Mouse (Mus musculus) kidney, embryonic 16.5 days (tissue): Measurements from ENCODE around the gene Ephb1. TPM values are rescaled to one million over a fixed set of nuclear protein-coding genes. Genes with fewer than 3 reads are reported as not detected.

Source experiments
- ATAC-seq: fragments of 200-750 bp; cut with Nextera tagmentation; 2 replicates; pipeline ENCODE4 v1.8.0; 2017; ENCODE audit warnings: moderate TSS enrichment; ENCODE audit not compliant: low FRiP score, low TSS enrichment
- H3K27ac ChIP-seq: fragments of 300-500 bp; sonication (generic); 2 replicates; pipeline ENCODE4 v1.5.1; 2014; ENCODE audit warnings: low read length
- H3K27me3 ChIP-seq: fragments of 300-500 bp; sonication (generic); 2 replicates; pipeline ENCODE4 v1.6.1; 2014; ENCODE audit warnings: low read length, control low read depth, mixed read lengths; ENCODE audit not compliant: insufficient read depth
- H3K36me3 ChIP-seq: fragments of 300-500 bp; sonication (generic); 2 replicates; pipeline ENCODE4 v1.6.1; 2014; ENCODE audit warnings: low read length, control low read depth, mixed read lengths; ENCODE audit not compliant: insufficient read depth
- H3K4me1 ChIP-seq: fragments of 300-500 bp; sonication (generic); 2 replicates; pipeline ENCODE4 v1.6.1; 2014; ENCODE audit warnings: low read length, control low read depth, mixed read lengths; ENCODE audit not compliant: insufficient read depth
- H3K4me2 ChIP-seq: fragments of 300-500 bp; sonication (generic); replicated peaks from 2 replicates; pipeline ENCODE4 v1.6.1; 2014; ENCODE audit warnings: low read depth, low read length
- H3K4me3 ChIP-seq: fragments of 300-500 bp; sonication (generic); 2 replicates; pipeline ENCODE4 v1.5.1; 2014; ENCODE audit warnings: mild to moderate bottlenecking, low read length
- H3K9ac ChIP-seq: fragments of 300-500 bp; sonication (generic); replicated peaks from 2 replicates; pipeline ENCODE4 v1.6.1; 2014; ENCODE audit warnings: low read length
- H3K9me3 ChIP-seq: fragments of 300-500 bp; sonication (generic); 2 replicates; pipeline ENCODE4 v1.6.1; 2016; ENCODE audit warnings: low read length, control low read depth
- WGBS: fragments of 180-500 bp; shearing (Covaris S2); extraction: QIAGEN DNeasy Blood & Tissue Kit; methylation state at CpG from one replicate; pipeline ENCODE4 v1.1.7; 2014; 5-methylcytosine and 5-hydroxymethylcytosine counted together
- polyA plus RNA-seq: library from polyadenylated mRNA; unstranded; fragments of >200 nt; fragmentation: Nextera tagmentation; extraction: Ambion mirVana; gene quantifications from 2 replicates; pipeline ENCODE4 v1.2.1, GENCODE M21; 2015

Ephb1 gene
- polyA plus RNA-seq, 1 experiment from 2014 or later = 4.1 TPM

GRCm38 (mm10) chr9:102073404-102073803 is 281.1 kb downstream of the Ephb1 start:
- no peaks in the 10 kb centered on the region; the same call in 1 of the 2 replicates for H3K27me3 ChIP-seq
- H3K4me2 ChIP-seq = no peak overlapping the region
- H3K27ac ChIP-seq = no peak overlapping the region
- 80% methylated on average over 5 of the region's 5 CpGs for WGBS
- H3K9me3 ChIP-seq = no peaks in the 10 kb centered on the region
- H3K4me3 ChIP-seq = no peak overlapping the region
- no peaks in the 10 kb centered on the region; the same call in 1 of the 2 replicates for H3K4me1 ChIP-seq
- no peaks in the 10 kb centered on the region for H3K36me3 ChIP-seq
- no peak overlapping the region for H3K9ac ChIP-seq
- no peak for ATAC-seq

GRCm38 (mm10) chr9:102069151-102069882 is 285.2 kb downstream of the Ephb1 start:
- H3K36me3 ChIP-seq = no peaks in the 10 kb centered on the region
- no peak overlapping the region for H3K4me2 ChIP-seq
- no peak for ATAC-seq
- no peak overlapping the region for H3K9ac ChIP-seq
- no peak overlapping the region for H3K27ac ChIP-seq
- H3K4me1 ChIP-seq = no peaks in the 10 kb centered on the region
- 62% methylated on average over 3 of the region's 3 CpGs for WGBS
- H3K27me3 ChIP-seq = no peaks in the 10 kb centered on the region; the same call in 1 of the 2 replicates
- no peak overlapping the region for H3K4me3 ChIP-seq
- no peaks in the 10 kb centered on the region for H3K9me3 ChIP-seq

GRCm38 (mm10) chr9:102066601-102067000 is 287.9 kb downstream of the Ephb1 start:
- Histone ChIP-seq H3K4me3 (no peak overlapping the region), H3K36me3 (no peaks in the 10 kb centered on the region), H3K4me2 (no peak overlapping the region), H3K27ac (no peak overlapping the region), H3K27me3 (no peaks in the 10 kb centered on the region), H3K9ac (no peak overlapping the region), H3K4me1 (no peaks in the 10 kb centered on the region), H3K9me3 (no peaks in the 10 kb centered on the region)
- WGBS = 67% methylated on average over 10 of the region's 10 CpGs
- ATAC-seq = no peak

- no peak for ATAC-seq
- H3K9me3 ChIP-seq = no peaks in the 10 kb centered on the region
- no peaks in the 10 kb centered on the region for H3K4me1 ChIP-seq
- 32% methylated on average over 2 of the region's 2 CpGs for WGBS
- no peak overlapping the region for H3K4me2 ChIP-seq
- H3K27me3 ChIP-seq = no peaks in the 10 kb centered on the region
- no peaks in the 10 kb centered on the region for H3K36me3 ChIP-seq
- H3K4me3 ChIP-seq = no peak overlapping the region
- H3K9ac ChIP-seq = no peak overlapping the region
- no peak overlapping the region for H3K27ac ChIP-seq
Observed at GRCm38 (mm10) chr9:102045886-102046285, 308.6 kb downstream of the Ephb1 start.

DNA sequence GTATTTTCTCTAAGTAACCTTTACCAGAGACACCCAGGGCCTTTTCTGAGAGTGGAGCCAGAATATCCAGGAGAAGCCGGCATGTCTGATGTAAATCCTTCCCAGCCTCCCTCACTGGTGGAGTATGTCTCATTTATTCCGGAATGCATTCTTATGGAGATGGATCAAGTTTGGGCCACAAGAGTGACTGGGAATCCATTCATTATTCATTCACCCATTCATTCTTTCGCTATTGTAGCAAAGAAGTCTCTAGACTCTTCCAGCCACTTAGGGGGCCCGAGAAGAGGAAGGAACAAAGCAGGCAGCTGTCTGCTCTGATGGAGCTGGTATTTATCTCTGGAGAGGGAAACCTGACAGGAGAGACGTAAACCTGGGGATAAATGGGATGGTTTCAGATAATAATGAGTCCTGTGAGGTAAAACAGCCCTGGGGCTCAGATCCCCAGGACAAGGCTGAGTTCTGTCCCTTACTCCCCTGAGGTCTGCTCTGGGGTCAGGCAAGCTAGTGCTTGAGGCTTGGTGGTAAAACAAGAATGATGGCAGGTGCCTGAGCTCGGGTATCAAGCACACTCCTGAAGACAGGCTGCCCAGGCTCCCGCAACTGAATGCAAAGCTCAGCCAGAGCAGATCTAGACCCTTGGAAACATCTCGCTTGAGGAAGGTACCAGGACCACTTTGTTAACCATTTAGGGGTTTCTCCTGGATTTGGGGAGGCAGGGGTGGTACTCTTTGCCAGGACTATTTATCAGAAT is 309.2 kb downstream of the Ephb1 start:
- ATAC-seq = no peak
- H3K4me2 ChIP-seq = no peak overlapping the region
- no peaks in the 10 kb centered on the region for H3K9me3 ChIP-seq
- WGBS = 43% methylated on average over 8 of the region's 8 CpGs
- H3K4me1 ChIP-seq = no peaks in the 10 kb centered on the region
- no peak overlapping the region for H3K9ac ChIP-seq
- H3K4me3 ChIP-seq = no peak overlapping the region
- H3K27ac ChIP-seq = no peak overlapping the region
- no peaks in the 10 kb centered on the region for H3K36me3 ChIP-seq
- no peaks in the 10 kb centered on the region for H3K27me3 ChIP-seq

DNA sequence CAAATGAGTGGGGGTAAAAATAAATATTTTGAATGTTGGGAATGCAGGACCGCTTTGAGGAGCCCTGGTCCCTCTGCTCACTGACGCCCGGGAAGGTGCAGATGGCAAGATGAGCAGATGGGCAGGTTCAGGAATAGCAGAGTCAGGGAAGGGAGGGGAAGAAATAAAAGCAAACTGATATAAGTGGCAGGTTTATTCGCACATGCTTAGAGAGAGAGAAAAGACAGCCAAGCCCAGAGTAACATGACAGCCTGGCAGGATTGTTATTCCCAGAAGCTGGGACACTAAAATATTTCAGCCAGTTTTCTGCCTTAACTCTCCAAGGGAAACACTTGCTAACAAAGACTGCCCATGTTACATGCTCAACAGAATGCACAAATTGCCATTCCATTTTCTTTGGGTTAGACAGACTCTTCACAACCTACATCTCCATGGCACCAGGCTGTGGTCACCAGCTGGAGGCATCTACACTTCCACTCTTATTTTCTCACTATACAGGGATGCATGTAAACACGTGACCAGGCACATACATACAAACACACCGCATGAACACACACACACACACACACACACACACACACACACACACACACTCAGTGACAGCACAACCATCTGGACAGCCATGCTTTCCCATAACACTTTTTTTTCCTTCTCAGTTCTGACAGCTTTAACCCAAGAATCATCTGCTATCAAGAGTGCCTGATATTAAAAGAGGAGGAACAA is 315.3 kb downstream of the Ephb1 start:
- Histone ChIP-seq H3K4me3 (no peak overlapping the region), H3K36me3 (no peaks in the 10 kb centered on the region), H3K9ac (no peak overlapping the region), H3K27me3 (no peaks in the 10 kb centered on the region), H3K4me1 (no peaks in the 10 kb centered on the region), H3K9me3 (no peaks in the 10 kb centered on the region), H3K27ac (no peak overlapping the region), H3K4me2 (no peak overlapping the region)
- no peak for ATAC-seq
- 56% methylated on average over 6 of the region's 6 CpGs for WGBS

- no peak overlapping the region for H3K4me2 ChIP-seq
- no peak overlapping the region for H3K9ac ChIP-seq
- no peaks in the 10 kb centered on the region for H3K27me3 ChIP-seq
- no peaks in the 10 kb centered on the region for H3K36me3 ChIP-seq
- no peak overlapping the region for H3K4me3 ChIP-seq
- no peak overlapping the region for H3K27ac ChIP-seq
- ATAC-seq = no peak
- 68% methylated on average over 5 of the region's 5 CpGs for WGBS
- no peaks in the 10 kb centered on the region for H3K4me1 ChIP-seq
- H3K9me3 ChIP-seq = no peaks in the 10 kb centered on the region
Observed at GRCm38 (mm10) chr9:102036132-102036531, 318.4 kb downstream of the Ephb1 start.

GRCm38 (mm10) chr9:102033231-102033630 is 321.3 kb downstream of the Ephb1 start:
- Histone ChIP-seq H3K9ac (no peak overlapping the region), H3K4me3 (no peak overlapping the region), H3K9me3 (no peaks in the 10 kb centered on the region), H3K27ac (no peak overlapping the region), H3K4me1 (no peaks in the 10 kb centered on the region), H3K4me2 (no peak overlapping the region), H3K27me3 (no peaks in the 10 kb centered on the region), H3K36me3 (no peaks in the 10 kb centered on the region)
- ATAC-seq = no peak
- 79% methylated on average over 5 of the region's 5 CpGs for WGBS

- no peaks in the 10 kb centered on the region for H3K9me3 ChIP-seq
- no peak overlapping the region for H3K4me2 ChIP-seq
- WGBS = 46% methylated on average over 8 of the region's 8 CpGs
- no peaks in the 10 kb centered on the region for H3K36me3 ChIP-seq
- H3K27me3 ChIP-seq = no peaks in the 10 kb centered on the region
- no peaks in the 10 kb centered on the region for H3K4me1 ChIP-seq
- H3K9ac ChIP-seq = no peak overlapping the region
- H3K27ac ChIP-seq = no peak overlapping the region
- no peak overlapping the region for H3K4me3 ChIP-seq
- ATAC-seq = no peak
Observed at GRCm38 (mm10) chr9:102032376-102032775, 322.1 kb downstream of the Ephb1 start.
